Mouse (Mus musculus) kidney, adult 2 months (tissue): ENCODE data around the gene Cxcl3.

Experiments
- CTCF ChIP-seq: fragments of 200-500 bp; conservative IDR thresholded peaks from 2 replicates; pipeline ENCODE4 v1.5.1; 2011; ENCODE audit warnings: low read depth, mild to moderate bottlenecking, control low read depth, low read length, moderate library complexity, mixed read lengths; ENCODE audit not compliant: insufficient read depth, insufficient read length
- POLR2A ChIP-seq: fragments of 200-500 bp; IDR thresholded peaks from one replicate; pipeline ENCODE4 v1.6.1; 2011; ENCODE audit warnings: low read depth, low read length, control low read depth

- TF ChIP-seq CTCF, result no peak
- no peak for TF ChIP-seq POLR2A
These were observed 7.0 kb upstream of the Cxcl3 start for GRCm38 (mm10) chr5:90778856-90779255.
